Mouse (Mus musculus) spleen, adult 2 months (tissue): ENCODE data around the gene Slc12a4. TPM values are rescaled to one million over a fixed set of nuclear protein-coding genes. Genes with fewer than 3 reads are reported as not detected.

ENCODE experiments used
- DNase-seq, 2 experiments: peaks; one replicate each; pipeline versions ENCODE4 v3.0.0 to v3.0.0-alpha.2; 2012 to 2021; ENCODE audit warnings: low spot score in 2 of 2, low read depth in 1 of 2
- H3K27ac ChIP-seq: fragments of 200-500 bp; 2 replicates; pipeline ENCODE4 v1.5.1; 2012; ENCODE audit warnings: low read length, inconsistent platforms; ENCODE audit not compliant: insufficient read depth
- H3K27me3 ChIP-seq: fragments of 200-500 bp; 2 replicates; pipeline ENCODE4 v1.6.1; 2012; ENCODE audit warnings: mild to moderate bottlenecking, moderate library complexity, low read length, inconsistent platforms; ENCODE audit not compliant: control insufficient read depth, insufficient read depth
- H3K36me3 ChIP-seq: fragments of 200-500 bp; 2 replicates; pipeline ENCODE4 v1.6.1; 2012; ENCODE audit warnings: mild to moderate bottlenecking, low read length, inconsistent platforms; ENCODE audit not compliant: control insufficient read depth, insufficient read depth
- H3K4me1 ChIP-seq: fragments of 200-500 bp; 2 replicates; pipeline ENCODE4 v1.6.1; 2011; ENCODE audit warnings: inconsistent platforms; ENCODE audit not compliant: control insufficient read depth, insufficient read depth, insufficient read length
- H3K4me3 ChIP-seq: fragments of 200-500 bp; 2 replicates; pipeline ENCODE4 v1.5.1; 2011; ENCODE audit warnings: mild to moderate bottlenecking, inconsistent platforms; ENCODE audit not compliant: insufficient read depth, insufficient read length; ENCODE audit errors: extremely low read depth
- CTCF ChIP-seq: fragments of 200-500 bp; IDR thresholded peaks from 2 replicates; pipeline ENCODE4 v1.5.1; 2011; ENCODE audit warnings: mild to moderate bottlenecking, inconsistent platforms; ENCODE audit not compliant: insufficient read depth, insufficient read length, insufficient replicate concordance; ENCODE audit errors: extremely low read depth
- POLR2A ChIP-seq: fragments of 200-500 bp; IDR thresholded peaks from 2 replicates; pipeline ENCODE4 v1.6.1; 2011; ENCODE audit warnings: low read depth, low read length, inconsistent platforms
- WGBS: fragments of 180-500 bp; shearing (Covaris S2); methylation state at CpG from one replicate; pipeline ENCODE4 v1.1.7; 2018; 5-methylcytosine and 5-hydroxymethylcytosine counted together
- polyA plus RNA-seq: library from polyadenylated mRNA; depleted of rRNA; stranded (reverse); fragments of >200 nt; gene quantifications from 2 replicates; pipeline ENCODE4 v1.2.3, GENCODE M21; 2012

Slc12a4 gene
- polyA plus RNA-seq, 1 experiment, result 25.1 TPM

- H3K4me3 ChIP-seq, result no peak overlapping the region
- H3K27me3 ChIP-seq, result no peaks in the 10 kb centered on the region
- no peak for TF ChIP-seq POLR2A
- TF ChIP-seq CTCF, result no peak
- H3K27ac ChIP-seq, result no peak overlapping the region
- peaks cover 6% of the 10 kb centered on the region for H3K36me3 ChIP-seq
- DNase-seq, result no peak
- WGBS, result 100% methylated on average over 5 of the region's 5 CpGs
- H3K4me1 ChIP-seq, result no peaks in the 10 kb centered on the region
These were observed 23.4 kb downstream of the Slc12a4 start for GRCm38 (mm10) chr8:105942542-105942941.

- Histone ChIP-seq H3K36me3 (peaks cover 6% of the 10 kb centered on the region), H3K4me1 (no peaks in the 10 kb centered on the region), H3K27me3 (no peaks in the 10 kb centered on the region), H3K27ac (no peak overlapping the region), H3K4me3 (no peak overlapping the region)
- no peak for TF ChIP-seq CTCF
- no peak for TF ChIP-seq POLR2A
- DNase-seq, result no peak
- WGBS, result 96% methylated on average over 11 of the region's 11 CpGs
These were observed 23.9 kb downstream of the Slc12a4 start for GRCm38 (mm10) chr8:105942026-105942425.

GRCm38 (mm10) chr8:105938306-105938669 lies 27.6 kb downstream of the Slc12a4 start, which contains the start of gene Psmb10:
TSS of gene Psmb10 (minus strand) at chr8:105938444.
- no peak for DNase-seq

GRCm38 (mm10) chr8:105937496-105938305 lies 28.2 kb downstream of the Slc12a4 start:
- H3K4me1 ChIP-seq, result peaks cover 3% of the 10 kb centered on the region; the same call in 1 of the 2 replicates
- peak overlapping the region; percentile 93 for H3K4me3 ChIP-seq
- DNase-seq, result peak; percentile 35 to 63
- H3K27me3 ChIP-seq, result no peaks in the 10 kb centered on the region
- peak overlapping the region; percentile 94 for H3K27ac ChIP-seq
- under 1% methylated on average over 33 of the region's 33 CpGs for WGBS
- TF ChIP-seq CTCF (no peak), POLR2A (peak; percentile 56; the same call in 1 of the 2 replicates)
- H3K36me3 ChIP-seq, result peaks cover 10% of the 10 kb centered on the region

More at GRCm38 (mm10) chr8:105938306-105938669, 27.6 kb downstream of the Slc12a4 start, which contains the start of gene Psmb10:
- no peaks in the 10 kb centered on the region for H3K27me3 ChIP-seq
- peaks cover 3% of the 10 kb centered on the region; the same call in 1 of the 2 replicates for H3K4me1 ChIP-seq
- peaks cover 10% of the 10 kb centered on the region for H3K36me3 ChIP-seq
- peak within 1 kb of the TSS; percentile 94 for H3K27ac ChIP-seq
- no peak for TF ChIP-seq CTCF
- no peak for TF ChIP-seq POLR2A
- 6% methylated on average over 4 of the region's 4 CpGs for WGBS
- peak within 1 kb of the TSS; percentile 93 for H3K4me3 ChIP-seq

GRCm38 (mm10) chr8:105936866-105937475 lies 28.9 kb downstream of the Slc12a4 start:
- peaks cover 3% of the 10 kb centered on the region; the same call in 1 of the 2 replicates for H3K4me1 ChIP-seq
- H3K27me3 ChIP-seq, result no peaks in the 10 kb centered on the region
- H3K27ac ChIP-seq, result peak overlapping the region; percentile 94
- TF ChIP-seq CTCF (no peak), POLR2A (peak; percentile 17)
- peak overlapping the region; percentile 93 for H3K4me3 ChIP-seq
- 1% methylated on average over 30 of the region's 30 CpGs for WGBS
- peak; percentile 42 to 87 for DNase-seq
- peaks cover 12% of the 10 kb centered on the region for H3K36me3 ChIP-seq

- DNase-seq, result no peak
- peaks cover 12% of the 10 kb centered on the region for H3K36me3 ChIP-seq
- H3K27ac ChIP-seq, result no peak overlapping the region
- TF ChIP-seq POLR2A (no peak), CTCF (no peak)
- 80% methylated on average over 7 of the region's 7 CpGs for WGBS
- H3K27me3 ChIP-seq, result no peaks in the 10 kb centered on the region
- no peak overlapping the region for H3K4me3 ChIP-seq
- H3K4me1 ChIP-seq, result peaks cover 3% of the 10 kb centered on the region; the same call in 1 of the 2 replicates
These were observed 29.9 kb downstream of the Slc12a4 start for GRCm38 (mm10) chr8:105935863-105936603.

GRCm38 (mm10) chr8:105935105-105935504 lies 30.8 kb downstream of the Slc12a4 start:
- H3K27ac ChIP-seq, result no peak overlapping the region
- no peak overlapping the region for H3K4me3 ChIP-seq

More at GRCm38 (mm10) chr8:105935105-105935504, 30.8 kb downstream of the Slc12a4 start:
- no peak for TF ChIP-seq CTCF
- TF ChIP-seq POLR2A, result no peak
- H3K4me1 ChIP-seq, result peaks cover 3% of the 10 kb centered on the region; the same call in 1 of the 2 replicates
- H3K36me3 ChIP-seq, result peaks cover 12% of the 10 kb centered on the region
- 51% methylated on average over 6 of the region's 6 CpGs for WGBS
- no peak for DNase-seq
- H3K27me3 ChIP-seq, result no peaks in the 10 kb centered on the region
